Mouse (Mus musculus) adrenal gland, adult 8-10 months (tissue): Measurements from ENCODE around the gene Gm20388. TPM values are rescaled to one million over a fixed set of nuclear protein-coding genes. Genes with fewer than 3 reads are reported as not detected.
A peak's percentile ranks its signal among the peaks of the same experiment; 100 is the strongest.
"Not testable (repeated sequence)": the region's sequence is repeated elsewhere in the genome, so short reads cannot be mapped to it uniquely, and the experiment has no call there.

ENCODE experiments used
- DNase-seq: peaks from one replicate; pipeline ENCODE4 v3.0.0; 2022
- total RNA-seq, 4 experiments: library from RNA; stranded (reverse); gene quantifications; 2 replicates each; pipeline ENCODE4 v1.2.4; 2022

The Gm20388 gene
- total RNA-seq, 4 experiments from 2014 or later = 1.7 to 16.9 (median 5.8) TPM

GRCm38 (mm10) chr8:123981674-123982073 is 4071.0 kb downstream of the Gm20388 start:
- DNase-seq = no peak

- DNase-seq = no peak
Observed at GRCm38 (mm10) chr8:123982291-123982793, 4071.7 kb downstream of the Gm20388 start.

GRCm38 (mm10) chr8:123982826-123983400 is 4072.3 kb downstream of the Gm20388 start, which contains the start of gene Abcb10:
TSS of gene Abcb10 (minus strand) at chr8:123983122.
- peak; percentile 94 for DNase-seq

- no peak for DNase-seq
Observed at GRCm38 (mm10) chr8:123988605-123989038, 4078.0 kb downstream of the Gm20388 start.

- DNase-seq = no peak
Observed at GRCm38 (mm10) chr8:123989128-123989527, 4078.5 kb downstream of the Gm20388 start.

GRCm38 (mm10) chr8:123990277-123991049 is 4079.8 kb downstream of the Gm20388 start:
- no peak for DNase-seq

GRCm38 (mm10) chr8:123992587-123992986 is 4081.9 kb downstream of the Gm20388 start:
- no peak for DNase-seq

- DNase-seq = no peak
Observed at GRCm38 (mm10) chr8:123993597-123993996, 4083.0 kb downstream of the Gm20388 start.

GRCm38 (mm10) chr8:123993997-123994396 is 4083.4 kb downstream of the Gm20388 start:
- no peak for DNase-seq

- DNase-seq = peak; percentile 54
Observed at GRCm38 (mm10) chr8:123999568-123999967, 4088.9 kb downstream of the Gm20388 start.

- no peak for DNase-seq
Observed at GRCm38 (mm10) chr8:124002546-124003108, 4092.0 kb downstream of the Gm20388 start.

- no peak for DNase-seq
Observed at GRCm38 (mm10) chr8:124007829-124008228, 4097.2 kb downstream of the Gm20388 start.

GRCm38 (mm10) chr8:124011580-124011979 is 4100.9 kb downstream of the Gm20388 start:
- no peak for DNase-seq

- DNase-seq = no peak
Observed at GRCm38 (mm10) chr8:124011989-124012586, 4101.4 kb downstream of the Gm20388 start.

GRCm38 (mm10) chr8:124014299-124014698 is 4103.7 kb downstream of the Gm20388 start:
- DNase-seq = not testable (repeated sequence)

GRCm38 (mm10) chr8:124014751-124015150 is 4104.1 kb downstream of the Gm20388 start:
- DNase-seq = no peak

- DNase-seq = no peak
Observed at GRCm38 (mm10) chr8:124019782-124020181, 4109.1 kb downstream of the Gm20388 start.

GRCm38 (mm10) chr8:124020439-124021236 is 4110.0 kb downstream of the Gm20388 start:
- peak; percentile 30 for DNase-seq

- peak; percentile 86 for DNase-seq
Observed at GRCm38 (mm10) chr8:124021237-124022227, 4110.9 kb downstream of the Gm20388 start, which contains the start of the genes Taf5l and Urb2. TSS of gene Taf5l (minus strand) at chr8:124021397. TSS of gene Urb2 (plus strand) at chr8:124021508.

- DNase-seq = not testable (repeated sequence)
Observed at GRCm38 (mm10) chr8:124026265-124026664, 4115.6 kb downstream of the Gm20388 start.
